In the genomic region with DNA sequence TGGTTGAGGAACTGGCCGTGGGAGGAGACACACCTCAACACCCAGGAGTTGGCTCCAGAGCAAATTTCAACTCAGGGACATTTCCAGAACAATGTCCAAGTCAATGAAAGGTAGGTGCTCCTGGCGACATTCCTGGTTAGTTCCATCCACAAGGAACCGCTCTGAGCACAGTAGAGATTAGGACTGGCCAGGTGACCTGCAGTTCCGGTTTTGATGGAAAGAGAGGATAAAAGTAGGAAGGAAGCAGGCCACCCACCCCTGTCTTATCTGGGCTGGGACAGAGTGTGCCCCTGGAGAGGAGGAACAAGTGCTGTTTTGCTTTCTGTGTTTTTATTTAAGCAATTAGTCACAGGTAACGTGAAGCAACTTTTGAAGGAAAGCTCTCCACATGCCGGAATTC, we compare ENCODE assay signal across 11 mouse cellular contexts. TPM values are rescaled to one million over a fixed set of nuclear protein-coding genes. Genes with fewer than 3 reads are reported as not detected.
DNase-seq lines count a peak whose midpoint lies in the region; ATAC-seq and TF ChIP-seq lines count a peak whose summit lies in the region.
"Had no signal": no experiment of that assay in that cellular context is flagged by ENCODE, and none has a peak within 500 bp of the region (broad histone marks: within the 10 kb centered on the region; RNA-seq: fewer than 3 reads in every experiment).

No protein-coding gene starts in this region.

- H3K4me1 ChIP-seq in kidney, embryonic 14.5 days (ENCODE audit: control insufficient read depth, insufficient read depth, low read length), result peaks cover 49% of the 10 kb centered on the region
- peaks cover 36% of the 10 kb centered on the region for H3K4me1 ChIP-seq in lung, embryonic 16.5 days (replicated peaks; ENCODE audit: control insufficient read depth, insufficient read depth, low read length)

- DNase-seq in gastrocnemius, adult 2 months, result no peak
- DNase-seq in gastrocnemius, postnatal 36 days, result no peak
- DNase-seq in MEL-GATA-1-ER (ENCODE audit: extremely low read depth, low read depth), result peak; percentile 27
- no peak for DNase-seq in right cerebral cortex, adult 18-20 months
- DNase-seq in adrenal gland, postnatal 10 days, result no peak
- DNase-seq in gastrocnemius, postnatal 25 days, result no peak

- no peak overlapping the region for H3K4me3 ChIP-seq in gastrocnemius, adult 2 months
- no peak overlapping the region for H3K4me3 ChIP-seq in kidney, embryonic 14.5 days (ENCODE audit: low read length)
- H3K4me3 ChIP-seq in lung, embryonic 16.5 days (ENCODE audit: low read length), result no peak overlapping the region
- H3K4me3 ChIP-seq: hindbrain, embryonic 15.5 days; neural tube, embryonic 13.5 days had no signal

- intact Hi-C loops in gastrocnemius, adult 2 months (cut with DNase I), result no loop called here
- intact Hi-C loops in gastrocnemius, postnatal 36 days (cut with DNase I), result no loop called here

- peak overlapping the region; percentile 14; the same call in 1 of the 2 replicates for H3K9ac ChIP-seq in kidney, embryonic 14.5 days (ENCODE audit: low read depth, low read length)
- peak overlapping the region; percentile 2; the same call in 1 of the 2 replicates for H3K9ac ChIP-seq in lung, embryonic 16.5 days (ENCODE audit: low read length)
- H3K9ac ChIP-seq: hindbrain, embryonic 15.5 days had no signal

- ATAC-seq in kidney, embryonic 14.5 days (ENCODE audit: low FRiP score, low TSS enrichment), result no peak
- ATAC-seq in lung, embryonic 16.5 days (ENCODE audit: low read depth), result peak; percentile 61

- H3K27me3 ChIP-seq in kidney, embryonic 14.5 days (ENCODE audit: control insufficient read depth, insufficient read depth, low read length), result no peaks in the 10 kb centered on the region
- no peaks in the 10 kb centered on the region for H3K27me3 ChIP-seq in lung, embryonic 16.5 days (ENCODE audit: control insufficient read depth, insufficient read depth, low read depth, low read length)
- H3K27me3 ChIP-seq: hindbrain, embryonic 15.5 days; neural tube, embryonic 13.5 days had no signal

- H3K36me3 ChIP-seq in kidney, embryonic 14.5 days (ENCODE audit: control insufficient read depth, insufficient read depth, low read length), result no peaks in the 10 kb centered on the region
- no peaks in the 10 kb centered on the region for H3K36me3 ChIP-seq in lung, embryonic 16.5 days (ENCODE audit: control insufficient read depth, insufficient read depth, low read length)
- H3K36me3 ChIP-seq: hindbrain, embryonic 15.5 days; neural tube, embryonic 13.5 days had no signal

- H3K4me2 ChIP-seq in kidney, embryonic 14.5 days (replicated peaks; ENCODE audit: low read depth, low read length), result no peak overlapping the region
- H3K4me2 ChIP-seq in lung, embryonic 16.5 days (ENCODE audit: low read depth, low read length), result no peak overlapping the region
- H3K4me2 ChIP-seq: hindbrain, embryonic 15.5 days; neural tube, embryonic 13.5 days had no signal

- TF ChIP-seq CTCF in gastrocnemius, adult 2 months (IDR thresholded peaks at IDR 0.05), result no peak

- H3K9me3 ChIP-seq in kidney, embryonic 14.5 days (ENCODE audit: control insufficient read depth, low read length), result no peaks in the 10 kb centered on the region
- H3K9me3 ChIP-seq in lung, embryonic 16.5 days (ENCODE audit: control insufficient read depth, low read length), result no peaks in the 10 kb centered on the region
- H3K9me3 ChIP-seq: hindbrain, embryonic 15.5 days; megakaryocyte, embryonic 14.5 days; neural tube, embryonic 13.5 days had no signal

- WGBS in kidney, embryonic 14.5 days, result 41% methylated on average over 6 of the region's 6 CpGs
- WGBS in lung, embryonic 16.5 days, result 46% methylated on average over 6 of the region's 6 CpGs

- peak overlapping the region; percentile 8; the same call in 1 of the 2 replicates for H3K27ac ChIP-seq in gastrocnemius, adult 2 months
- H3K27ac ChIP-seq in kidney, embryonic 14.5 days (ENCODE audit: low read depth, low read length), result peak overlapping the region; percentile 93
- H3K27ac ChIP-seq in lung, embryonic 16.5 days (ENCODE audit: low read length), result peak overlapping the region; percentile 84
- H3K27ac ChIP-seq: hindbrain, embryonic 15.5 days had no signal

RNA-seq across cellular contexts. Expression of gene Errfi1, which starts 28.8 kb away (rescaled TPM):
- 10 to 100 TPM; 20.7 to 50.5 TPM for total RNA-seq in gastrocnemius, adult 2 months (2021)
- total RNA-seq in gastrocnemius, postnatal 36 days (2021), result 10 to 100 TPM; 18.2 to 29.9 TPM
- polyA plus RNA-seq in kidney, embryonic 14.5 days (2014; fragmentation: Nextera tagmentation; extraction: Ambion mirVana), result 22.0 and 34.3 TPM in 2 replicates
- 44.3 and 46.3 TPM in 2 replicates for polyA plus RNA-seq in lung, embryonic 16.5 days (2015; fragmentation: Nextera tagmentation; extraction: Ambion mirVana)
- total RNA-seq in adrenal gland, postnatal 10 days (2021), result 100 to 1,000 TPM in 1 of 2 experiments, 10 to 100 TPM in 1; 32.3 to 159 TPM
- 10 to 100 TPM; 16.0 to 17.9 TPM for total RNA-seq in gastrocnemius, postnatal 25 days (2021)

Comparison
In these comparisons a context has a peak if more than half of its experiments do, and no peak if none do; other contexts are left out.
1. H3K27ac ChIP-seq: peak in every context shown above with its lines; median percentile 93 in kidney, embryonic 14.5 days; 84 in lung, embryonic 16.5 days; 8 in gastrocnemius, adult 2 months.